Mouse (Mus musculus): ENCODE data around the gene Wfdc6a.

GRCm38 (mm10) chr2:164619050-164619449 is 33.8 kb upstream of the Wfdc6a start:
- TF ChIP-seq CTCF (IDR thresholded peaks at IDR 0.05; ENCODE audit: low read depth, low read length) = no peak
- no peak for TF ChIP-seq POLR2A (IDR thresholded peaks at IDR 0.05; ENCODE audit: extremely low read depth, insufficient read depth, low read length)

Measured in liver, adult 2 months (tissue).